Mouse (Mus musculus): ENCODE measurements around the gene Adam15. TPM values are rescaled to one million over a fixed set of nuclear protein-coding genes. Genes with fewer than 3 reads are reported as not detected.

The Adam15 gene
- total RNA-seq (2021) = 100 to 1,000 TPM; 122 to 127 TPM
- long read RNA-seq, experiment 1, transcript Adam15-201 (23 exons, 2,975 nt) = major isoform, 7 of 81 reads
- long read RNA-seq, experiment 1, partial matches to known transcripts = 15 of 81 reads
- long read RNA-seq, experiment 1, other reads (novel, unspliced or antisense) = 56 of 81 reads
- long read RNA-seq, experiment 2, transcript Adam15-201 (23 exons, 2,975 nt) = major isoform, 20 of 109 reads
- long read RNA-seq, experiment 2, partial matches to known transcripts = 16 of 109 reads
- long read RNA-seq, experiment 2, other reads (novel, unspliced or antisense) = 66 of 109 reads

GRCm38 (mm10) chr3:89349869-89350501 is at the start of gene Adam15:
TSS of gene Adam15 (minus strand) at chr3:89349996.
- peak within 1 kb of the TSS; percentile 76 for H3K4me3 ChIP-seq
- peak within 1 kb of the TSS; percentile 95 for H3K27ac ChIP-seq
- DNase-seq (ENCODE audit: low spot score in 2 of 2) = peak; percentile 89 to 92
- no peak for TF ChIP-seq CTCF (conservative IDR thresholded peaks at IDR 0.05)

GRCm38 (mm10) chr3:89396654-89397005 is 46.8 kb upstream of the Adam15 start:
- Histone ChIP-seq H3K27ac (0 out of 2 replicates have a peak overlapping the region, but pooled peaks have one; percentile 19), H3K4me3 (peak overlapping the region; percentile 70)
- TF ChIP-seq CTCF (conservative IDR thresholded peaks at IDR 0.05) = no peak
- no peak for DNase-seq (ENCODE audit: low spot score in 2 of 2)

GRCm38 (mm10) chr3:89395806-89396653 is 46.2 kb upstream of the Adam15 start:
- peak; percentile 88 for TF ChIP-seq CTCF (conservative IDR thresholded peaks at IDR 0.05)
- peak overlapping the region; percentile 19; the same call in 1 of the 2 replicates for H3K27ac ChIP-seq
- DNase-seq (ENCODE audit: low spot score in 2 of 2) = peak in 1 of 2 experiments; percentile 44
- H3K4me3 ChIP-seq = peak overlapping the region; percentile 70

- H3K27ac ChIP-seq = peak overlapping the region; percentile 94
- H3K4me3 ChIP-seq = peak overlapping the region; percentile 70
- no peak for TF ChIP-seq CTCF (conservative IDR thresholded peaks at IDR 0.05)
- DNase-seq (ENCODE audit: low spot score in 2 of 2) = no peak
Observed at GRCm38 (mm10) chr3:89395419-89395805, 45.6 kb upstream of the Adam15 start.

GRCm38 (mm10) chr3:89394894-89395256 is 45.1 kb upstream of the Adam15 start:
- no peak for TF ChIP-seq CTCF (conservative IDR thresholded peaks at IDR 0.05)
- Histone ChIP-seq H3K27ac (peak overlapping the region; percentile 94), H3K4me3 (peak overlapping the region; percentile 70)
- peak; percentile 40 to 55 for DNase-seq (ENCODE audit: low spot score in 2 of 2)

GRCm38 (mm10) chr3:89394006-89394893 is 44.5 kb upstream of the Adam15 start, which contains the start of gene Zbtb7b:
TSS of gene Zbtb7b (minus strand) at chr3:89394776.
- peak; percentile 41 for TF ChIP-seq CTCF (conservative IDR thresholded peaks at IDR 0.05)
- peak; percentile 52 to 62 for DNase-seq (ENCODE audit: low spot score in 2 of 2)

GRCm38 (mm10) chr3:89393605-89394004 is 43.8 kb upstream of the Adam15 start:
- H3K27ac ChIP-seq = peak overlapping the region; percentile 94
- no peak for TF ChIP-seq CTCF (conservative IDR thresholded peaks at IDR 0.05)
- DNase-seq (ENCODE audit: low spot score in 2 of 2) = peak; percentile 94 to 96
- peak overlapping the region; percentile 70 for H3K4me3 ChIP-seq

More at GRCm38 (mm10) chr3:89394006-89394893, 44.5 kb upstream of the Adam15 start, which contains the start of gene Zbtb7b:
- Histone ChIP-seq H3K27ac (peak within 1 kb of the TSS; percentile 94), H3K4me3 (peak within 1 kb of the TSS; percentile 70)

GRCm38 (mm10) chr3:89392871-89393311 is 43.1 kb upstream of the Adam15 start:
- H3K27ac ChIP-seq = peak overlapping the region; percentile 92
- peak overlapping the region; percentile 66 for H3K4me3 ChIP-seq
- TF ChIP-seq CTCF (conservative IDR thresholded peaks at IDR 0.05) = no peak
- DNase-seq (ENCODE audit: low spot score in 2 of 2) = no peak

- H3K4me3 ChIP-seq = peak overlapping the region; percentile 66
- DNase-seq (ENCODE audit: low spot score in 2 of 2) = no peak
- no peak for TF ChIP-seq CTCF (conservative IDR thresholded peaks at IDR 0.05)
- peak overlapping the region; percentile 92 for H3K27ac ChIP-seq
Observed at GRCm38 (mm10) chr3:89391663-89392511, 42.1 kb upstream of the Adam15 start.

- peak overlapping the region; percentile 92 for H3K27ac ChIP-seq
- H3K4me3 ChIP-seq = peak overlapping the region; percentile 66
- TF ChIP-seq CTCF (conservative IDR thresholded peaks at IDR 0.05) = no peak
- DNase-seq (ENCODE audit: low spot score in 2 of 2) = no peak
Observed at GRCm38 (mm10) chr3:89390699-89391662, 41.2 kb upstream of the Adam15 start.

All from layer of hippocampus, adult 2 months (tissue).